Mouse (Mus musculus) limb, embryonic 10.5 days (tissue): ENCODE results near the gene Orm2. TPM values are rescaled to one million over a fixed set of nuclear protein-coding genes. Genes with fewer than 3 reads are reported as not detected.

Experiments
- polyA plus RNA-seq: library from polyadenylated mRNA; unstranded; fragments of >200 nt; fragmentation: Nextera tagmentation; extraction: Ambion mirVana; gene quantifications from 2 replicates; pipeline ENCODE4 v1.2.1, GENCODE M21; 2016

Gene Orm2
- polyA plus RNA-seq, 1 experiment from 2014 or later, result not detected

Other genes with a start within 250 kb of the Orm2 start
- 0.19 and 0.35 TPM in 2 replicates for gene Ambp, start 207.7 kb upstream of the Orm2 start, polyA plus RNA-seq
- gene Kif12, start 190.3 kb upstream of the Orm2 start, polyA plus RNA-seq, result 0.08 and 0.29 TPM in 2 replicates
- gene Col27a1, start 148.4 kb upstream of the Orm2 start, polyA plus RNA-seq, result 7.4 and 9.4 TPM in 2 replicates
- not detected in 2 replicates for gene Orm1, start 17.9 kb upstream of the Orm2 start, polyA plus RNA-seq
- gene Orm3, start 6.3 kb upstream of the Orm2 start, polyA plus RNA-seq, result not detected in 2 replicates
- 12.3 and 17.2 TPM in 2 replicates for gene Akna, start 40.9 kb downstream of the Orm2 start, polyA plus RNA-seq
- 8.5 and 13.9 TPM in 2 replicates for gene Whrn, start 133.5 kb downstream of the Orm2 start, polyA plus RNA-seq
- gene Atp6v1g1, start 182.3 kb downstream of the Orm2 start, polyA plus RNA-seq, result 204 and 239 TPM in 2 replicates
- 12.7 and 14.4 TPM in 2 replicates for gene Tmem268, start 196.3 kb downstream of the Orm2 start, polyA plus RNA-seq
- gene Gm11213, start 242.8 kb downstream of the Orm2 start, polyA plus RNA-seq, result not detected in 2 replicates